Mouse (Mus musculus) adipose tissue, adult 10 weeks (tissue): ENCODE results near the gene Osgep. TPM values are rescaled to one million over a fixed set of nuclear protein-coding genes. Genes with fewer than 3 reads are reported as not detected.

Source experiments
- polyA plus RNA-seq: library from polyadenylated mRNA; stranded (reverse); fragments of 350-450 nt; fragmentation: Illumina TruSeq; extraction: RNeasy Lipid Tissue Mini Kit (QIAGEN cat#74804); gene quantifications from one replicate; pipeline ENCODE4 v1.2.3, GENCODE M21; 2014; ENCODE audit warnings: low read depth, low replicate concordance

Osgep gene
- 66.1 TPM for polyA plus RNA-seq

DNA sequence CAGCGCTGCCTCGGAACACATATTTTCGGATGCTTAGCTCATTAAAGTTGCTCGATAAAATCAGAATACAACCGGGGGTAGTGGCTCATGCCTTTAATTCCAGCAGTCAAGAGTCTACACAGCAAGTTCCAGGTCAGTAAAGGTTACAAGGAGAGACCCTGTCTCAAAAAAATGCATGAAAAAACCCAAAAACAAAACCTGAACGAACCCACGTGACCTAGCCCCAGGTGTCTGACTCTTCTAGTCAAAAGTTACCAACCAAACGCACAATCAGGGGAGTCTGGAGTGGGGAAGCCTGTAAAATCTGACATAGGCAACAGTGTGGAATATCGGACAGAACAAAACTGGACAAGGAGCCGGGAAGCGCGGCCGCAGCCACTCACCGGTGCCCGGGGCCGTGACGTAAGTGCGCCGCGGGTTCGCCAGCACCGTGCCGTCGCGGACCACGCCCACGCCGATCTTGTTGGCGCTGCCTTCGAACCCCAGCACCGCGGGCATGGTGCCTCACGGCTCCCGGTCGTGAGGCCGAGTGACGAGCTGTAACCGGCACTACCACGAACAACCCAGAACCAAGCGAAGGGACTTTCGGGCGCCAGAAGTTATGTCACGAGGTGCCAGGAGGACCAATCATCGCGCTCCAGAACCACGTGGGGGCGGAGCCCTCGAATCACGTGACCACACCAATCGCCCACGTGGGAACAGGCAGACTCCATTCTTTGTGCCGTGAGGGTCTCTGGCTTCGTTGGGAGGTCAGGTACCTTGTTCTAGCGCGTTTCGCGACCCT, at the start of gene Osgep, which contains the start of gene Apex1:
Gene Osgep, minus strand, starts transcription at position 613 of the 784 bp plus-strand sequence.
Gene Apex1, plus strand, starts transcription at position 688 of the 784 bp plus-strand sequence.

DNA sequence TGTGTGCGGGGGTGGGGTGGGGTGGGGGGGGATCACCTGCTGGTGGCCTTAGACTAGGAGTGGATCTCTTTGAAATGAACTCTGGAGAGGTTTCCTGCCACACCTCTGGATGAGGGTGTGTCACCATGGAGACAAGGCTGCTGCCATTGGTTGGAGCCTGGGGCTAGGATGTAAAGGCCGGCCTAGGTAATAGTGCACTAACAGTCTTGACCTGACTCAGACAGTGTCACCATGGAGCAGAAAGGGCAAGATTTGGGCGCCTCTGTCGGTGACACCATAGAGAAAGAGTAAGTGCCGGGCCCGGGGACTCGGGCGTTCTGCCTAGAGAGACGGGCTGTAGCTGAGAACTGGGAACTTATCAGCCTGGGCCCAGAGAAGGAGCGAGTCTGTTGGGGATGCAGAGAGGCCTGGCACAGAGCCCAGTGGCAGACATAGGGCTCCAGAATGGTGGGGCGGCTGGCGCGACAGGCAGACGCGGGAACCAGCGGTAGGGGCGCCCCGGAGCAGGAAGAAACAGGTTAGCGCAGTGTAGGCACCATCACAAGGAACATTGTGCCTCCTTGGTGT, 31.3 kb upstream of the Osgep start, which contains the start of gene Pnp2:
Gene Pnp2, plus strand, starts transcription at position 51 of the 567 bp plus-strand sequence.

DNA sequence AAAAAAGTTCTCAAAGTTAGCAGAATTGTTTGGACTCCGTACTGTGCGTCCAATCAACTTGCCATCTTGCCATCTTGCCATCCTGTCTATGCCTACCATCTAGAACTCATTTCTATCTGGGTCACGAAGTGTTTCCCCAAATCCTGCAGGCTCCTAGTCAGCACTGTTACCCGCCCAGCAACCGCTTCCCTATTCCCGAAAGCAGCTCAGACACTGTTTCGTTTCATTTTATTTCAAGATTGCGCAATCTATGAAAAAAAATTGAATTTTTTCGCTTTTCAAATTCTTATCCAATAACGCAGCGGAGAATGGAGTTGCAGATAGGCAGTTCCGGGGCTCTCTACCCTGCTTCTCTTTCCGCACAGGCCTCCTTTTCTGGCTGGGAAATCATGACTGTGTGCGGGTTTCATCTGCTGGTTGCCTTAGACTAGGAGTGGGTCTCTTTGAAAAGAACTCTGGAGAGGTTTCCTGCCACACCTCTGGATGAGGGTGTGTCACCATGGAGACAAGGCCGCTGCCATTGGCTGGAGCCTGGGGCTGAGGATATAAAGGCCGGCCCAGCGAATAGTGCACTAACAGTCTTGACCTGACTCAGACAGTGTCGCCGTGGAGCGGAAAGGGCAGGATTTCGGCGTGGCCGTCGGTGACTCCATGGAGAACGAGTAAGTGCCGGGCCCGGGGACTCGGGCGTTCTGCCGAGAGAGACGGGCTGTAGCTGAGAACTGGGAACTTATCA, 19.4 kb upstream of the Osgep start, which contains the start of gene Gm49342:
Gene Gm49342, plus strand, starts transcription at position 586 of the 736 bp plus-strand sequence.

DNA sequence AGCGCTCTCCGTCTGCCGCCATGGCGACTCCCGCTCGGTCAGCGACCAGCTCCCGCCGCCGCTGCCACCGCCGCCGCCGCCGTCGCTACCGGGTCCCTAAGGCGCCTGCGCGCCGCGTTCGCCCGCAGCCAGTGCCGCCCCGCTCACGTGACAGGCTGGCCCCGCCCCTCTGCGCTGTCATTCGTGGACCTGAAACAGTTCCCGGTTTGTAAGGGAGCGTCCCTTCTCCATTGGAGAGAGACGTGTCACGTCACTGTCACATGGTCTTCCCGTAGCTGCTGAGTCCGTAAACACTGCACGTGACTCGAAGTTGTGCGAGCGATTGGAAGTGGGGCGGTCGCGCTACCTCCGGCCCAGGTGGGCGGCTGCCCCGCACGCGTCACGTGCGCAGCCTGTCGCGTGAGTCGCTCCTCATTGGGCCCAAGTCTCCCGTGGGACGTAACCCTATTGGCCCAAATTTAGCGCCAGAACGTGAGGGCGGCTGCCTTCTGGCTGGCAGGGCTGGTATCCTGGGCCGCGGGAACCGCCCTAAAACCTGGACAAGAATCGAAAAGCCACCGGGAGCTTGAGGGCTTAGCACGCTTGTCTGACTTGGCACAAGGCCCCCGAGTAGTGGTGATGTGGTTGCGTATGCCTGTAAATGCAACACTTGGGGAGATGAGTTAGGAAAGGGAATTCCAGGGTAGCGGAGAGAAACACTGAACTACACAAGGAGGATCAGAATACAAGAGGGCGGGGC, 6.2 kb upstream of the Osgep start, which contains the start of the genes Pip4p1 and Pnp:
Gene Pip4p1, minus strand, starts transcription at position 103 of the 739 bp plus-strand sequence.
Gene Pnp, plus strand, starts transcription at position 329 of the 739 bp plus-strand sequence.

DNA sequence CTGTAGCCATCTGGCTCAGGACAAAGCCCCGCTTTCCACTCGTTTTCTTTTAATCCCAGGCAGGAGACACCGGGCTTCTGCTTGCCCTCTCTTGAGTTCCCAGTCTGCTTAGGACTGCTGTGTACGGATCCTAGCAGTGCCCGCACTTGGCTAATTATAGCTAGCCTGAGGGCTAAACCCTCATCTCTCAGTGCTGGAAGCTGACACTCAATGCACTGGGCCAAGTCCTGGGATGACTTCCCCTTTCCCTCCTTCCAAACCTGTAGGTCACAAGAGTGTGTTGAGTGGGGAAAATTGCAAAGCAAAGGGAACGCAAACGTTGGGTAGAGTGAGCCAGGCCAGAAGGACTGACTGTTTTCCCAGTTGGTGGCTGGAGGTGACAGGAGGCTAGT, 27.3 kb downstream of the Osgep start, which contains the start of gene Klhl33:
Gene Klhl33, minus strand, starts transcription at position 134 of the 392 bp plus-strand sequence.

DNA sequence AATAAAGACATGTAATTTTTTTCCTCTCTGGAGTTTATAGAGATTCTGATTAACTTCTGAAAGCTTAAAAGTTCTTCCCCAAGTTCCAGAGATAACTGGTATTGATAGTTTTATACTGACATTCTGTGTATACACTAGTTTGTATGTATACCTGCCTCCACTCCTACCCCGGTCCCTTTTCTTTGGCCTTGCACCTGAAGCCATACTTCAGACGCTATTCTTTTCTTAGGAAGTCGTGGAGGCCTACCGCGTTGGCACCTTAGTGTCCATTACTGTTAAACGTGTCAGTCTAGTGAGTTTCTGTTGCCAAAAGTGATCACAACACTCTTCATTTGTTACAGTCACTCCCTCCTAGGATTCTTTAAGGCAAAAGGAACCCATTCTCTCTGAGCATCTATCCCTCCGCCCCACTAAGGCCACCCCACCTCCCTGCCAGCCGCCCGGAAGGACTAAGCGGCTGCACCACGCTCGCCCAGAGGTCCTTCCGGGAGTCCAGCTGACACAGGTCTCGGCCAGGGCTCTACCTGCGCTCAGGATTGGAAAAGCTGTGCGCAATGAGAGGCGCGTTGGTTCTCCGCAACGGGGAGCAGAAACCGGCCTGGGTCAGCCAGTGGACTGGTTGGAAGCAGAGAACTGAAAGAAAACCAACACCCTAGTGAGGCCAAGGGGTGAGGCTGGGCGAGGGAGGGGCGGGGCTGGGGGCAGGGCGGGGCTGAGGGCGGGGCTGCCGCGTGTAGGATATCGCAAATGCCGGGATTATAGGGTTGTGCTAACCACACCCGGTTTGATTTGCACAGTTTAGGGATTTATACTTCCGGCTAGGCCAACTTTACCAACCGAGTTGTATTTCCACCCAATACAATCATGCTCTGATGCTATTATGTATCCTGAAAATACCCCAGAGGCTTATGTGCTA, 54.5 kb downstream of the Osgep start, which contains the start of gene Tep1:
Gene Tep1, minus strand, starts transcription at position 672 of the 916 bp plus-strand sequence.

Other genes starting within 250 kb of the Osgep start
- gene Olfr747, start 231.7 kb downstream of the Osgep start, polyA plus RNA-seq = not detected
- not detected for gene Olfr748, start 217.5 kb downstream of the Osgep start, polyA plus RNA-seq
- gene Olfr749, start 179.8 kb downstream of the Osgep start, polyA plus RNA-seq = not detected
- gene Ttc5, start 139.4 kb downstream of the Osgep start, polyA plus RNA-seq = 33.6 TPM
- gene Ccnb1ip1, start 117.2 kb downstream of the Osgep start, polyA plus RNA-seq = not detected
- gene Parp2, start 117.1 kb downstream of the Osgep start, polyA plus RNA-seq = 33.7 TPM
- gene Tep1, start 54.3 kb downstream of the Osgep start, polyA plus RNA-seq = 28.4 TPM
- gene Klhl33, start 27.4 kb downstream of the Osgep start, polyA plus RNA-seq = 1.9 TPM
- gene Apex1, start 75 bp upstream of the Osgep start, polyA plus RNA-seq = 65.9 TPM
- 62.6 TPM for gene Pip4p1, start 6.0 kb upstream of the Osgep start, polyA plus RNA-seq
- gene Pnp, start 6.2 kb upstream of the Osgep start, polyA plus RNA-seq = 85.6 TPM
- 94.9 TPM for gene Gm49342, start 19.6 kb upstream of the Osgep start, polyA plus RNA-seq
- gene Pnp2, start 31.1 kb upstream of the Osgep start, polyA plus RNA-seq = 6.4 TPM
- gene Rnase10, start 82.9 kb upstream of the Osgep start, polyA plus RNA-seq = 2,147 TPM
- gene Rnase9, start 117.0 kb upstream of the Osgep start, polyA plus RNA-seq = 2,038 TPM
- gene Rnase11, start 125.3 kb upstream of the Osgep start, polyA plus RNA-seq = 24.1 TPM
- gene Rnase12, start 132.8 kb upstream of the Osgep start, polyA plus RNA-seq = 742 TPM
- gene Olfr750, start 149.5 kb upstream of the Osgep start, polyA plus RNA-seq = not detected
- gene Rnase4, start 166.2 kb upstream of the Osgep start, polyA plus RNA-seq = 182 TPM
- 18.2 TPM for gene Ang, start 166.3 kb upstream of the Osgep start, polyA plus RNA-seq
- 270 TPM for gene Eddm3b, start 189.5 kb upstream of the Osgep start, polyA plus RNA-seq
- gene Rnase6, start 199.0 kb upstream of the Osgep start, polyA plus RNA-seq = 13.8 TPM
- gene Rnase1, start 221.9 kb upstream of the Osgep start, polyA plus RNA-seq = 1.8 TPM
- gene Rnase2b, start 237.4 kb upstream of the Osgep start, polyA plus RNA-seq = not detected